Mouse (Mus musculus) heart, adult 2 months (tissue): ENCODE results near the gene Gtf3c2. TPM values are rescaled to one million over a fixed set of nuclear protein-coding genes. Genes with fewer than 3 reads are reported as not detected.
A peak's percentile ranks its signal among the peaks of the same experiment; 100 is the strongest.

ENCODE experiments used
- DNase-seq, 2 experiments: peaks; one replicate each; pipeline ENCODE4 v3.0.0; 2021
- H3K27ac ChIP-seq: fragments of 200-600 bp; 2 replicates; pipeline ENCODE4 v1.8.1; 2022
- H3K27me3 ChIP-seq: fragments of 200-500 bp; 2 replicates; pipeline ENCODE4 v1.6.1; 2012; ENCODE audit warnings: mild to moderate bottlenecking, low read length, inconsistent platforms, mixed read lengths; ENCODE audit not compliant: control insufficient read depth, insufficient read depth
- H3K36me3 ChIP-seq: fragments of 200-500 bp; 2 replicates; pipeline ENCODE4 v1.6.1; 2012; ENCODE audit warnings: low read length, inconsistent platforms; ENCODE audit not compliant: control insufficient read depth, insufficient read depth
- H3K4me1 ChIP-seq: fragments of 200-500 bp; 2 replicates; pipeline ENCODE4 v1.6.1; 2011; ENCODE audit warnings: low read length; ENCODE audit not compliant: control insufficient read depth, insufficient read depth
- H3K4me3 ChIP-seq: fragments of 200-600 bp; 2 replicates; pipeline ENCODE4 v1.8.1; 2022
- H3K79me2 ChIP-seq: fragments of 200-500 bp; replicated peaks from 2 replicates; pipeline ENCODE4 v1.6.1; 2012; ENCODE audit warnings: mild to moderate bottlenecking, inconsistent platforms, low read length, moderate library complexity, mixed read lengths; ENCODE audit not compliant: control insufficient read depth, insufficient read depth
- H3K9ac ChIP-seq: fragments of 200-500 bp; 2 replicates; pipeline ENCODE4 v1.6.1; 2012; ENCODE audit warnings: low read depth, mild to moderate bottlenecking, control low read depth, inconsistent platforms, low read length, mixed read lengths
- CTCF ChIP-seq: fragments of 200-600 bp; IDR thresholded peaks from 2 replicates; pipeline ENCODE4 v1.8.1; 2022; ENCODE audit warnings: antibody characterized with exemption, mild to moderate bottlenecking, moderate library complexity
- EP300 ChIP-seq: fragments of 200-500 bp; IDR thresholded peaks from 2 replicates; pipeline ENCODE4 v1.6.1; 2011; ENCODE audit warnings: low read depth, low read length, control low read depth; ENCODE audit not compliant: insufficient read depth
- POLR2A ChIP-seq: fragments of 200-500 bp; IDR thresholded peaks from 2 replicates; pipeline ENCODE4 v1.6.1; 2011; ENCODE audit warnings: mild to moderate bottlenecking, low read depth, low read length, control low read depth; ENCODE audit not compliant: insufficient read depth
- WGBS: fragments of 180-500 bp; shearing (Covaris S2); methylation state at CpG from one replicate; pipeline ENCODE4 v1.1.7; 2018; 5-methylcytosine and 5-hydroxymethylcytosine counted together
- intact Hi-C: fragments of 180-260 bp; cut with DNase I; formaldehyde crosslinking; loops from one replicate; pipeline ENCODE4 v1.15.1; 2025
- polyA plus RNA-seq: library from polyadenylated mRNA; depleted of rRNA; stranded (reverse); fragments of >200 nt; gene quantifications from 2 replicates; pipeline ENCODE4 v1.2.3, GENCODE M21; 2012; rRNA removed
- total RNA-seq, 2 experiments: library from RNA; stranded (reverse); gene quantifications; 2 replicates each; pipeline ENCODE4 v1.2.3; 2021

Gene Gtf3c2
- total and polyA plus RNA-seq, 3 experiments = 27.4 to 34.8 (median 32.3) TPM

DNA sequence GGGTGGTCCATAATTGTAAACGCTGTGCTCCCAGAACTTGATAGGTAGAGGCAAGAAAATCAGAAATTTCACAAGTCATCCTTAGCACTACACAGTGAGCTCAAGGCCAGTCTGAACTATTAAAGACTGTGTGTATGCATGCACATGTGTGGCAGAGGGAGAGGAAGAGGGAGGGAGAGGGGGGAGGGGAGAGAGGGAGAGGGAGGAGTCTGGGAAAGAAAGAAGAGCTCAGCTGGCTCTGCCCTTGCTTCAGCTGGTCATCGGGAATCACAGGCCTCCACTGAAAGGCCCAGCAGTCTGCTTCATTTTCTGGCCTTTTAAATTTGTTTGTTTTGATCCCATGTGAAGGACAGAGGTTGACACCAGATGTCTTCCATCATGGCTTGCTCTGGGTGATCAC, 56.5 kb downstream of the Gtf3c2 start:
- Histone ChIP-seq H3K9ac (no peak overlapping the region), H3K27me3 (no peaks in the 10 kb centered on the region), H3K4me1 (no peaks in the 10 kb centered on the region), H3K4me3 (no peak overlapping the region), H3K36me3 (no peaks in the 10 kb centered on the region; the same call in 1 of the 2 replicates), H3K27ac (no peak overlapping the region), H3K79me2 (0 out of 2 replicates have a peak, but pooled peaks cover 2% of the 10 kb centered on the region)
- intact Hi-C loops = no loop called here
- DNase-seq = no peak
- TF ChIP-seq CTCF = no peak
- no peak for TF ChIP-seq EP300
- no peak for TF ChIP-seq POLR2A
- 41% methylated on average over 2 of the region's 2 CpGs for WGBS

DNA sequence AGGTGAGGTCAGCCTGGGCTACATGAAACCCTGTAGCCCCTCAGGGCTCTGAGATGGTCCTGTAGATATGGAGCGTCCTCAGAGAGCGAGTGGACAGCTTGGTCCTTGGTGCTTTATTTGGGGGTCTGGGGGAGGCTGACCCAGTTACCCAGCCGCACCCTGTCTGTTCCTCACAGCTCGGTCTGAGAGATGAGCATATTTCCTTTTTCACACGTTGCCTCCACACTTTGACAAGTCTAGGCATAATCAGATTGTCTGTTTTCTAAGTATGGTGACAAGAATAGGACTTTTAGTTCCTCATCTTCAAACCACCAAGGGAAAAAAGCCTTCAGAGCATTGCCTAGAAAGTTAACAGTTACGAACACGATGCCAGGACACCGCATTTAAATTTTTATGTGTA, 58.8 kb downstream of the Gtf3c2 start:
- intact Hi-C loops = no loop called here
- 0 out of 2 replicates have a peak, but pooled peaks cover 2% of the 10 kb centered on the region for H3K79me2 ChIP-seq
- H3K27ac ChIP-seq = no peak overlapping the region
- no peaks in the 10 kb centered on the region for H3K4me1 ChIP-seq
- 63% methylated on average over 8 of the region's 8 CpGs for WGBS
- no peaks in the 10 kb centered on the region for H3K27me3 ChIP-seq
- DNase-seq = no peak
- TF ChIP-seq CTCF = no peak
- TF ChIP-seq EP300 = no peak
- no peak for TF ChIP-seq POLR2A
- no peaks in the 10 kb centered on the region; the same call in 1 of the 2 replicates for H3K36me3 ChIP-seq
- no peak overlapping the region for H3K4me3 ChIP-seq
- H3K9ac ChIP-seq = no peak overlapping the region

GRCm38 (mm10) chr5:31116912-31117311, 63.0 kb downstream of the Gtf3c2 start:
- H3K4me1 ChIP-seq = no peaks in the 10 kb centered on the region
- WGBS = 14% methylated on average over 10 of the region's 10 CpGs
- no peaks in the 10 kb centered on the region for H3K79me2 ChIP-seq
- H3K9ac ChIP-seq = peak overlapping the region; percentile 83
- TF ChIP-seq EP300 = no peak
- TF ChIP-seq POLR2A = no peak
- no peak for TF ChIP-seq CTCF
- peak overlapping the region; percentile 51 for H3K4me3 ChIP-seq
- H3K27ac ChIP-seq = peak overlapping the region; percentile 95
- peak in 1 of 2 experiments; percentile 37 for DNase-seq
- no peaks in the 10 kb centered on the region; the same call in 1 of the 2 replicates for H3K36me3 ChIP-seq
- intact Hi-C loops = no loop called here
- no peaks in the 10 kb centered on the region for H3K27me3 ChIP-seq

DNA sequence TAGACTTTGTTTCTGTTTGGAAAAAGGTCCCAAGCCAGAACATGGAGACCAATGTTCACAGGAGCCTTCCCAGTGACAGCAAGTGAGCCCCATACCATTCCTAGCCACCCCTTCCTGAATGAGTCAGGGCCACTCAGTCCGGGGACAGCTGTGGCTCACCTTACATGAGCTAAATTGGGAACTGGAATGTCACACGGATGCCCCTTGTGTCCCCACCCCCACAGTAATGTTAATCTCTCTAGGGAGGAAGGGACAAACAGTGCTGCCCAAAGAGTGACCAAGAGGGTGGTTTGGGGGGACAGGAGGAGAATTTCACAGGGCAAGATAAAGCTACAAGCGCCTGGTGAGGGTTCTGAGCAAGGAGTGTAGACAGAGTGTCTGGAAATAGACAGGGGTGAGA, 63.6 kb downstream of the Gtf3c2 start, which contains the start of gene Trim54:
Gene Trim54, plus strand, starts transcription at position 359 of the 400 bp plus-strand sequence.
- TF ChIP-seq EP300 (peak; percentile 88), POLR2A (peak; percentile 51), CTCF (no peak)
- Histone ChIP-seq H3K4me3 (peak within 1 kb of the TSS; percentile 51), H3K4me1 (no peaks in the 10 kb centered on the region), H3K27me3 (no peaks in the 10 kb centered on the region), H3K79me2 (no peaks in the 10 kb centered on the region), H3K9ac (peak within 1 kb of the TSS; percentile 83), H3K27ac (peak within 1 kb of the TSS; percentile 95), H3K36me3 (no peaks in the 10 kb centered on the region; the same call in 1 of the 2 replicates)
- WGBS = 13% methylated on average over 3 of the region's 3 CpGs
- intact Hi-C loops = no loop called here
- DNase-seq = peak; percentile 38 to 59

- Histone ChIP-seq H3K79me2 (no peaks in the 10 kb centered on the region), H3K9ac (no peak overlapping the region), H3K4me1 (no peaks in the 10 kb centered on the region), H3K27ac (no peak overlapping the region), H3K27me3 (no peaks in the 10 kb centered on the region), H3K4me3 (no peak overlapping the region), H3K36me3 (no peaks in the 10 kb centered on the region)
- WGBS = 15% methylated on average over 7 of the region's 7 CpGs
- TF ChIP-seq EP300 (no peak), CTCF (peak; percentile 77), POLR2A (no peak)
- intact Hi-C loops = loop anchor here (2.0 kb wide), 1 partner anchor 28 kb away; no protein-coding TSS in a partner anchor
- no peak for DNase-seq
Measured at GRCm38 (mm10) chr5:31110781-31111180, 69.2 kb downstream of the Gtf3c2 start.

- WGBS = 90% methylated on average over 18 of the region's 18 CpGs
- DNase-seq = no peak
- Histone ChIP-seq H3K79me2 (no peaks in the 10 kb centered on the region), H3K36me3 (no peaks in the 10 kb centered on the region), H3K27ac (no peak within 1 kb of the TSS), H3K4me3 (no peak within 1 kb of the TSS), H3K9ac (no peak within 1 kb of the TSS), H3K4me1 (no peaks in the 10 kb centered on the region), H3K27me3 (no peaks in the 10 kb centered on the region)
- TF ChIP-seq CTCF (no peak), POLR2A (no peak), EP300 (no peak)
- intact Hi-C loops = loop anchor here (5.0 to 10.0 kb wide), 2 partner anchors 56 to 303 kb away; partner anchors contain the start of gene Cad
Measured at GRCm38 (mm10) chr5:31108000-31108490, 71.9 kb downstream of the Gtf3c2 start, which contains the start of gene Slc30a3. TSS of gene Slc30a3 (minus strand) at chr5:31108237.

Other genes starting within 250 kb of the Gtf3c2 start
- under 1 TPM; 0.30 to 0.73 TPM for gene Cgref1, start 234.6 kb downstream of the Gtf3c2 start, total RNA-seq
- gene Cgref1, start 234.6 kb downstream of the Gtf3c2 start, polyA plus RNA-seq = 1.2 and 2.0 TPM in 2 replicates
- 10 to 100 TPM; 80.3 to 84.6 TPM for gene Preb, start 219.8 kb downstream of the Gtf3c2 start, total RNA-seq
- 166 and 189 TPM in 2 replicates for gene Preb, start 219.8 kb downstream of the Gtf3c2 start, polyA plus RNA-seq
- gene Tcf23, start 211.5 kb downstream of the Gtf3c2 start, total RNA-seq = 1 to 10 TPM; 1.6 TPM
- gene Tcf23, start 211.5 kb downstream of the Gtf3c2 start, polyA plus RNA-seq = 0.44 and 0.57 TPM in 2 replicates
- gene Atraid, start 131.8 kb downstream of the Gtf3c2 start, total RNA-seq = 10 to 100 TPM; 44.2 to 45.6 TPM
- gene Atraid, start 131.8 kb downstream of the Gtf3c2 start, polyA plus RNA-seq = 100 and 115 TPM in 2 replicates
- 10 to 100 TPM; 11.8 to 13.2 TPM for gene Slc5a6, start 131.2 kb downstream of the Gtf3c2 start, total RNA-seq
- gene Slc5a6, start 131.2 kb downstream of the Gtf3c2 start, polyA plus RNA-seq = 25.5 and 29.1 TPM in 2 replicates
- 10 to 100 TPM; 11.0 to 14.0 TPM for gene Cad, start 125.4 kb downstream of the Gtf3c2 start, total RNA-seq
- 18.5 TPM in 2 replicates for gene Cad, start 125.4 kb downstream of the Gtf3c2 start, polyA plus RNA-seq
- gene Dnajc5g, start 73.9 kb downstream of the Gtf3c2 start, total RNA-seq = not detected
- not detected in 2 replicates for gene Dnajc5g, start 73.9 kb downstream of the Gtf3c2 start, polyA plus RNA-seq
- under 1 TPM in 1 of 2 experiments, not detected in 1; 0.29 TPM for gene Slc30a3, start 71.9 kb downstream of the Gtf3c2 start, total RNA-seq
- gene Slc30a3, start 71.9 kb downstream of the Gtf3c2 start, polyA plus RNA-seq = 0.26 and 0.47 TPM in 2 replicates
- 100 to 1,000 TPM; 250 to 368 TPM for gene Trim54, start 63.4 kb downstream of the Gtf3c2 start, total RNA-seq
- 186 and 219 TPM in 2 replicates for gene Trim54, start 63.4 kb downstream of the Gtf3c2 start, polyA plus RNA-seq
- not detected for gene Ucn, start 41.3 kb downstream of the Gtf3c2 start, total RNA-seq
- gene Ucn, start 41.3 kb downstream of the Gtf3c2 start, polyA plus RNA-seq = not detected in 2 replicates
- gene Mpv17, start 25.9 kb downstream of the Gtf3c2 start, total RNA-seq = 10 to 100 TPM; 46.8 to 50.6 TPM
- gene Mpv17, start 25.9 kb downstream of the Gtf3c2 start, polyA plus RNA-seq = 183 and 278 TPM in 2 replicates
- under 1 TPM; 0.55 to 0.81 TPM for gene Gm29609, start 233 bp downstream of the Gtf3c2 start, total RNA-seq
- 2.4 and 2.5 TPM in 2 replicates for gene Gm29609, start 233 bp downstream of the Gtf3c2 start, polyA plus RNA-seq
- gene Snx17, start 13.1 kb upstream of the Gtf3c2 start, total RNA-seq = 10 to 100 TPM; 58.1 to 63.2 TPM
- gene Snx17, start 13.1 kb upstream of the Gtf3c2 start, polyA plus RNA-seq = 66.8 and 85.1 TPM in 2 replicates
- gene Eif2b4, start 13.3 kb upstream of the Gtf3c2 start, total RNA-seq = 10 to 100 TPM; 48.0 to 50.8 TPM
- 61.3 and 88.9 TPM in 2 replicates for gene Eif2b4, start 13.3 kb upstream of the Gtf3c2 start, polyA plus RNA-seq
- 1 to 10 TPM; 6.6 to 8.1 TPM for gene Zfp513, start 22.2 kb upstream of the Gtf3c2 start, total RNA-seq
- gene Zfp513, start 22.2 kb upstream of the Gtf3c2 start, polyA plus RNA-seq = 12.7 and 14.2 TPM in 2 replicates
- gene Ppm1g, start 40.5 kb upstream of the Gtf3c2 start, total RNA-seq = 10 to 100 TPM; 51.1 to 60.8 TPM
- gene Ppm1g, start 40.5 kb upstream of the Gtf3c2 start, polyA plus RNA-seq = 26.6 and 35.1 TPM in 2 replicates
- 10 to 100 TPM; 75.9 to 80.3 TPM for gene Nrbp1, start 60.7 kb upstream of the Gtf3c2 start, total RNA-seq
- gene Nrbp1, start 60.7 kb upstream of the Gtf3c2 start, polyA plus RNA-seq = 151 and 165 TPM in 2 replicates
- not detected for gene Gm9970, start 61.1 kb upstream of the Gtf3c2 start, total RNA-seq
- gene Gm9970, start 61.1 kb upstream of the Gtf3c2 start, polyA plus RNA-seq = 0.31 TPM in 1 of 2 replicates, not detected in the other
- 1 to 10 TPM; 1.2 to 1.5 TPM for gene Krtcap3, start 71.5 kb upstream of the Gtf3c2 start, total RNA-seq
- 6.4 and 7.2 TPM in 2 replicates for gene Krtcap3, start 71.5 kb upstream of the Gtf3c2 start, polyA plus RNA-seq
- gene Ift172, start 111.0 kb upstream of the Gtf3c2 start, total RNA-seq = 10 to 100 TPM; 37.2 to 42.9 TPM
- gene Ift172, start 111.0 kb upstream of the Gtf3c2 start, polyA plus RNA-seq = 28.0 and 30.2 TPM in 2 replicates
- 1 to 10 TPM; 2.7 to 3.8 TPM for gene Fndc4, start 115.9 kb upstream of the Gtf3c2 start, total RNA-seq
- 7.3 and 9.5 TPM in 2 replicates for gene Fndc4, start 115.9 kb upstream of the Gtf3c2 start, polyA plus RNA-seq
- not detected for gene Gckr, start 117.3 kb upstream of the Gtf3c2 start, total RNA-seq
- gene Gckr, start 117.3 kb upstream of the Gtf3c2 start, polyA plus RNA-seq = 0.32 TPM in 1 of 2 replicates, not detected in the other